Mouse (Mus musculus): ENCODE data around the gene Trdmt1.

GRCm38 (mm10) chr2:13579315-13579714 is 34.8 kb upstream of the Trdmt1 start:
- TF ChIP-seq CTCF (IDR thresholded peaks at IDR 0.05; ENCODE audit: borderline replicate concordance, insufficient read depth, low read depth, low read length) (no peak), POLR2A (IDR thresholded peaks at IDR 0.05; ENCODE audit: borderline replicate concordance, insufficient read depth, low read length) (no peak)

All from cerebellum, adult 2 months (tissue).